Mouse (Mus musculus) kidney, adult 2 months (tissue): ENCODE data around the gene Mtch2.

Source experiments
- CTCF ChIP-seq: fragments of 200-500 bp; conservative IDR thresholded peaks from 2 replicates; pipeline ENCODE4 v1.5.1; 2011; ENCODE audit warnings: low read depth, mild to moderate bottlenecking, control low read depth, low read length, moderate library complexity, mixed read lengths; ENCODE audit not compliant: insufficient read depth, insufficient read length
- POLR2A ChIP-seq: fragments of 200-500 bp; IDR thresholded peaks from one replicate; pipeline ENCODE4 v1.6.1; 2011; ENCODE audit warnings: low read depth, low read length, control low read depth

DNA sequence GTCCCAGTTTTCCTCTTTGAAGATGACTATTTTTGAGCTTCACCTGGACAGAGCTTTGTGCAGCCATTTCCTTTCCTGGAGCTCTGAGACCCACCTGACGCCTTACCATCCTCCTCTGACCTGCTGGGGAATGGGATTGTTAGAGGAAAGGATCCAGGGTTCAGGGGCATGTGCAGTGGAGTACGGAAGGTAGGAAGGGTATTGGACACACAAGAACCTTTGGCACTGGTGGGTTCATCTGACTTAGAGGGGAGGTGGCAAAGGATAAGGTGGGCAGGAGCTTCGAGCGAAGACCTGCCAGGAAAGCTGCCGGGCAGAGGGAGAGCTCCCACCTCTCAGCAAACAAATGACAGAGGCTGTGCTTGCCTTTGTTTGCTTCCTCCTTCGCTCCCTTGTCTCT is 39.5 kb downstream of the Mtch2 start:
- TF ChIP-seq CTCF (no peak), POLR2A (no peak)
